Mouse (Mus musculus): Measurements from ENCODE around the gene Opcml. TPM values are rescaled to one million over a fixed set of nuclear protein-coding genes. Genes with fewer than 3 reads are reported as not detected.

Opcml gene
- polyA plus RNA-seq, 1 experiment, result not detected

DNA sequence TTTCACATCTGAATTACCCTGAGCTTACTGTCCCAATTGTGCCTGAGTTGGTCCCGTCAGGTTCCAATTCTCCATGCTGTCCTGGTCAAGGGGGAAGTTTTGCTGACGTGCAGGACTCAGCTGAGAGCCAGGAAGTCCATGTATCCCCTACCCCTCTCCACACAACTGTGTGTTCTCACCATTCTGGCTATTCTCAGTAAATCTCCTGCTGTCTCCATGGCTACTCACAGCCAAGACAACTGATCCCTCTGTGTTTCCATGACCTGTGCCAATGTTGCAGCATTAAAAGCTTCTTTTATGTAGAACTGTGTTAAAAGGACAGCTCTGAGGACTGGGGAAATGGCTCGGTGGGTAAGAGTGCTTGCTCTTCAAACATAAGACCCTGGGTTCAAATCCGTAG is 373.4 kb downstream of the Opcml start:
- H3K79me2 ChIP-seq (ENCODE audit: control insufficient read depth, insufficient read depth), result no peaks in the 10 kb centered on the region

DNA sequence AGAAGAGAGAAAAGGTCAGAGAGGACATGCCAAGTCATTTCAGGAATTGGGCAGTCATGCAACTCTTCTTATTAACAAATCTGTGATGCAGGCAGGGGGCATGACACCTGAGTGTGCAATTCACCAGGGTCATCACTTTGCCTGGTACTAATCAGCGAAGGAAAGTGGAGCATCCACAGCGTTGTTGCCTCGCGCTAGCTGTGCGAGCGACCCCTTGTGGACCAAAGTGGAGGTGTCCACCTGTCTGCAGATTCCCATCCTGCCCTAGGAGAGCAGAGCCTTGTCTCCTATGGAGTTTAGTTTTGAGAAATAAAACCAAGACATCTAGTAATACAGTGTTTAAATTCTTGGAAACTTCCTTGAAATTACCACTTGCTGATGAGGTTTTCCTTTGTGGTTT is 381.3 kb downstream of the Opcml start:
- no peak overlapping the region for H3K4me3 ChIP-seq
- TF ChIP-seq POLR2AphosphoS2 (IDR thresholded peaks at IDR 0.05; ENCODE audit: insufficient read length, low read depth), result no peak
- no peak for TF ChIP-seq CEBPB (IDR thresholded peaks at IDR 0.05; ENCODE audit: insufficient read depth, poor library complexity, severe bottlenecking)
- no peak for TF ChIP-seq USF1 (IDR thresholded peaks at IDR 0.05; ENCODE audit: low read depth)
- TF ChIP-seq POLR2A (IDR thresholded peaks at IDR 0.05; ENCODE audit: insufficient read length, low read depth), result no peak
- TF ChIP-seq MAX (IDR thresholded peaks at IDR 0.05; ENCODE audit: low read depth), result no peak
- TF ChIP-seq TCF3 (IDR thresholded peaks at IDR 0.05; ENCODE audit: insufficient read length, low read depth), result no peak
- no peak for TF ChIP-seq SRF (IDR thresholded peaks at IDR 0.05; ENCODE audit: control insufficient read depth, insufficient read length, low read depth)
- TF ChIP-seq MYOD1 (IDR thresholded peaks at IDR 0.05; ENCODE audit: control insufficient read depth in 1 of 3, insufficient read length in 2 of 3, low read depth in 2 of 3), result no peak
- no peak for TF ChIP-seq TCF12 (IDR thresholded peaks at IDR 0.05; ENCODE audit: insufficient read depth, poor library complexity, severe bottlenecking)
- no peak for TF ChIP-seq E2F4 (IDR thresholded peaks at IDR 0.05; ENCODE audit: insufficient read depth)
- no peak for TF ChIP-seq MYOG (IDR thresholded peaks at IDR 0.05; ENCODE audit: control insufficient read depth in 1 of 3, insufficient read depth in 1 of 3, insufficient read length in 2 of 3, low read depth in 2 of 3)
- no peak for TF ChIP-seq REST (IDR thresholded peaks at IDR 0.05; ENCODE audit: insufficient read depth, insufficient read length)

More for the DNA sequence above, 373.4 kb downstream of the Opcml start:
- Histone ChIP-seq H3K4me3 (no peak overlapping the region), H3K4me2 (ENCODE audit: low read depth) (no peak overlapping the region), H3K27me3 (ENCODE audit: control insufficient read depth, insufficient read depth, insufficient read length) (no peaks in the 10 kb centered on the region), H3ac (ENCODE audit: control insufficient read depth, insufficient read length) (no peak overlapping the region), H3K36me3 (ENCODE audit: control insufficient read depth, insufficient read depth) (no peaks in the 10 kb centered on the region)
- TF ChIP-seq TCF12 (IDR thresholded peaks at IDR 0.05; ENCODE audit: insufficient read depth, poor library complexity, severe bottlenecking) (no peak), REST (IDR thresholded peaks at IDR 0.05; ENCODE audit: insufficient read depth, insufficient read length) (no peak), MYOG (IDR thresholded peaks at IDR 0.05; ENCODE audit: control insufficient read depth in 1 of 3, insufficient read depth in 1 of 3, insufficient read length in 2 of 3, low read depth in 2 of 3) (no peak), USF1 (IDR thresholded peaks at IDR 0.05; ENCODE audit: low read depth) (no peak)

DNA sequence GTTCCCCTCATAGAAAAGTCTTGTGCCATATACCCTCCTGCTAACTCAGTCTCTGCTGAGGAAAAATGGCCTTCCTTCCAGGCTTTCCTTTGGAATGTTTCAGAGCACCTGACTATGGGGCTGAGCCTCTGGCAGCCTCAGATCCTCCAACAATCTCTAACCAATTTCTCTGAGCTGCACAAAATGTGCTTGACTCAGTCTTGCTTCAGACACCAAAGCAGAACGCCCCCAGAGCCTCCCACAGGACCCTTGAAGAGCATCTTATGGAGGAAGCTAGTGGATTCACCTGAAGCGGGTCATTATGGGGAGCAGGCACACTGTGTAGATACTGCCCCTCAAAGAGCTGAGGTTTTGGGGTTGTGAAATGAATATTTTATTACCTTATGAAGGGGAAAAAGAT is 386.5 kb downstream of the Opcml start:
- H3ac ChIP-seq (ENCODE audit: control insufficient read depth, insufficient read length), result no peak overlapping the region
- no peak overlapping the region for H3K4me2 ChIP-seq (ENCODE audit: low read depth)
- TF ChIP-seq TCF12 (IDR thresholded peaks at IDR 0.05; ENCODE audit: insufficient read depth, poor library complexity, severe bottlenecking) (no peak), TCF3 (IDR thresholded peaks at IDR 0.05; ENCODE audit: insufficient read length, low read depth) (no peak), SRF (IDR thresholded peaks at IDR 0.05; ENCODE audit: control insufficient read depth, insufficient read length, low read depth) (no peak), POLR2A (IDR thresholded peaks at IDR 0.05; ENCODE audit: insufficient read length, low read depth) (no peak), E2F4 (IDR thresholded peaks at IDR 0.05; ENCODE audit: insufficient read depth) (no peak), POLR2AphosphoS2 (IDR thresholded peaks at IDR 0.05; ENCODE audit: insufficient read length, low read depth) (no peak), REST (IDR thresholded peaks at IDR 0.05; ENCODE audit: insufficient read depth, insufficient read length) (no peak), MYOD1 (IDR thresholded peaks at IDR 0.05; ENCODE audit: control insufficient read depth in 1 of 3, insufficient read length in 2 of 3, low read depth in 2 of 3) (no peak), USF1 (IDR thresholded peaks at IDR 0.05; ENCODE audit: low read depth) (no peak)
- no peaks in the 10 kb centered on the region for H3K27me3 ChIP-seq (ENCODE audit: control insufficient read depth, insufficient read depth, insufficient read length)
- H3K36me3 ChIP-seq (ENCODE audit: control insufficient read depth, insufficient read depth), result no peaks in the 10 kb centered on the region
- no peaks in the 10 kb centered on the region for H3K79me2 ChIP-seq (ENCODE audit: control insufficient read depth, insufficient read depth)
- H3K4me3 ChIP-seq, result no peak overlapping the region

More for the DNA sequence above, 381.3 kb downstream of the Opcml start:
- H3K79me2 ChIP-seq (ENCODE audit: control insufficient read depth, insufficient read depth), result no peaks in the 10 kb centered on the region
- H3K36me3 ChIP-seq (ENCODE audit: control insufficient read depth, insufficient read depth), result no peaks in the 10 kb centered on the region
- H3K4me2 ChIP-seq (ENCODE audit: low read depth), result no peak overlapping the region
- H3K27me3 ChIP-seq (ENCODE audit: control insufficient read depth, insufficient read depth, insufficient read length), result no peaks in the 10 kb centered on the region
- no peak overlapping the region for H3ac ChIP-seq (ENCODE audit: control insufficient read depth, insufficient read length)

- H3K36me3 ChIP-seq (ENCODE audit: control insufficient read depth, insufficient read depth), result no peaks in the 10 kb centered on the region
Measured at GRCm38 (mm10) chr9:28178123-28178887, 387.7 kb downstream of the Opcml start.

More at GRCm38 (mm10) chr9:28178123-28178887, 387.7 kb downstream of the Opcml start:
- H3ac ChIP-seq (ENCODE audit: control insufficient read depth, insufficient read length), result no peak overlapping the region
- H3K79me2 ChIP-seq (ENCODE audit: control insufficient read depth, insufficient read depth), result no peaks in the 10 kb centered on the region
- H3K4me2 ChIP-seq (ENCODE audit: low read depth), result no peak overlapping the region
- TF ChIP-seq CEBPB (IDR thresholded peaks at IDR 0.05; ENCODE audit: insufficient read depth, poor library complexity, severe bottlenecking), result no peak
- TF ChIP-seq E2F4 (IDR thresholded peaks at IDR 0.05; ENCODE audit: insufficient read depth), result no peak
- no peak for TF ChIP-seq REST (IDR thresholded peaks at IDR 0.05; ENCODE audit: insufficient read depth, insufficient read length)
- TF ChIP-seq MAX (IDR thresholded peaks at IDR 0.05; ENCODE audit: low read depth), result no peak
- no peak for TF ChIP-seq MYOD1 (IDR thresholded peaks at IDR 0.05; ENCODE audit: control insufficient read depth in 1 of 3, insufficient read length in 2 of 3, low read depth in 2 of 3)
- no peak for TF ChIP-seq TCF12 (IDR thresholded peaks at IDR 0.05; ENCODE audit: insufficient read depth, poor library complexity, severe bottlenecking)
- TF ChIP-seq SRF (IDR thresholded peaks at IDR 0.05; ENCODE audit: control insufficient read depth, insufficient read length, low read depth), result no peak
- TF ChIP-seq POLR2AphosphoS2 (IDR thresholded peaks at IDR 0.05; ENCODE audit: insufficient read length, low read depth), result no peak
- TF ChIP-seq POLR2A (IDR thresholded peaks at IDR 0.05; ENCODE audit: insufficient read length, low read depth), result no peak
- TF ChIP-seq TCF3 (IDR thresholded peaks at IDR 0.05; ENCODE audit: insufficient read length, low read depth), result no peak
- TF ChIP-seq USF1 (IDR thresholded peaks at IDR 0.05; ENCODE audit: low read depth), result no peak
- no peak for TF ChIP-seq MYOG (IDR thresholded peaks at IDR 0.05; ENCODE audit: control insufficient read depth in 1 of 3, insufficient read depth in 1 of 3, insufficient read length in 2 of 3, low read depth in 2 of 3)
- H3K4me3 ChIP-seq, result no peak overlapping the region
- no peaks in the 10 kb centered on the region for H3K27me3 ChIP-seq (ENCODE audit: control insufficient read depth, insufficient read depth, insufficient read length)
